Mouse (Mus musculus): ENCODE data around the gene Zdhhc16. TPM values are rescaled to one million over a fixed set of nuclear protein-coding genes. Genes with fewer than 3 reads are reported as not detected.

Gene Zdhhc16
- 87.2 and 92.4 TPM in 2 replicates for polyA plus RNA-seq (2015; fragmentation: Nextera tagmentation; extraction: Ambion mirVana)

- peak within 1 kb of the TSS; percentile 64 for H3K4me3 ChIP-seq (replicated peaks)
- WGBS: under 1% methylated on average over 47 of the region's 47 CpGs
- H3K27ac ChIP-seq (replicated peaks): peak within 1 kb of the TSS; percentile 68; the same call in 1 of the 2 replicates
- H3K4me1 ChIP-seq: peaks cover 19% of the 10 kb centered on the region
- peak within 1 kb of the TSS; percentile 66 for H3K9ac ChIP-seq
- H3K4me2 ChIP-seq (replicated peaks): peak within 1 kb of the TSS; percentile 86
- ATAC-seq (ENCODE audit: insufficient number of reproducible peaks, low FRiP score, low TSS enrichment, low read depth): peak; percentile 100
- H3K27me3 ChIP-seq: no peaks in the 10 kb centered on the region
- peaks cover 32% of the 10 kb centered on the region for H3K36me3 ChIP-seq
- no peaks in the 10 kb centered on the region for H3K9me3 ChIP-seq (replicated peaks)
Measured at GRCm38 (mm10) chr19:41933179-41934086, at the start of gene Zdhhc16, which contains the start of gene Exosc1. Zdhhc16 (plus strand) TSS chr19:41933480. Exosc1 (minus strand) TSS chr19:41933423.

GRCm38 (mm10) chr19:41883882-41884281, 49.4 kb upstream of the Zdhhc16 start:
- WGBS: 91% methylated on average over 9 of the region's 9 CpGs
- H3K9ac ChIP-seq: no peak overlapping the region
- no peak for ATAC-seq (ENCODE audit: insufficient number of reproducible peaks, low FRiP score, low TSS enrichment, low read depth)
- no peak overlapping the region for H3K4me2 ChIP-seq (replicated peaks)
- no peak overlapping the region for H3K27ac ChIP-seq (replicated peaks)
- H3K36me3 ChIP-seq: peaks cover 77% of the 10 kb centered on the region
- no peaks in the 10 kb centered on the region for H3K9me3 ChIP-seq (replicated peaks)
- H3K27me3 ChIP-seq: no peaks in the 10 kb centered on the region
- H3K4me3 ChIP-seq (replicated peaks): no peak overlapping the region
- H3K4me1 ChIP-seq: no peaks in the 10 kb centered on the region

- Histone ChIP-seq H3K27me3 (no peaks in the 10 kb centered on the region), H3K4me1 (no peaks in the 10 kb centered on the region), H3K36me3 (peaks cover 73% of the 10 kb centered on the region), H3K4me2 (replicated peaks) (no peak overlapping the region), H3K27ac (replicated peaks) (no peak overlapping the region), H3K9me3 (replicated peaks) (no peaks in the 10 kb centered on the region), H3K4me3 (replicated peaks) (no peak overlapping the region), H3K9ac (no peak overlapping the region)
- ATAC-seq (ENCODE audit: insufficient number of reproducible peaks, low FRiP score, low TSS enrichment, low read depth): no peak
Measured at GRCm38 (mm10) chr19:41888191-41888590, 45.1 kb upstream of the Zdhhc16 start.

- H3K9ac ChIP-seq: peak overlapping the region; percentile 41; the same call in 1 of the 2 replicates
- H3K9me3 ChIP-seq (replicated peaks): no peaks in the 10 kb centered on the region
- peak overlapping the region; percentile 78 for H3K4me2 ChIP-seq (replicated peaks)
- peaks cover 13% of the 10 kb centered on the region for H3K36me3 ChIP-seq
- no peak for ATAC-seq (ENCODE audit: insufficient number of reproducible peaks, low FRiP score, low TSS enrichment, low read depth)
- H3K27ac ChIP-seq (replicated peaks): no peak overlapping the region
- peak overlapping the region; percentile 71 for H3K4me3 ChIP-seq (replicated peaks)
- no peaks in the 10 kb centered on the region for H3K27me3 ChIP-seq
- H3K4me1 ChIP-seq: peaks cover 17% of the 10 kb centered on the region
- WGBS: 45% methylated on average over 7 of the region's 7 CpGs
Measured at GRCm38 (mm10) chr19:41894959-41895358, 38.3 kb upstream of the Zdhhc16 start.

- Histone ChIP-seq H3K27me3 (no peaks in the 10 kb centered on the region), H3K27ac (replicated peaks) (no peak within 1 kb of the TSS), H3K4me3 (replicated peaks) (peak within 1 kb of the TSS; percentile 71), H3K4me2 (replicated peaks) (peak within 1 kb of the TSS; percentile 78), H3K4me1 (peaks cover 17% of the 10 kb centered on the region), H3K36me3 (peaks cover 6% of the 10 kb centered on the region), H3K9ac (peak within 1 kb of the TSS; percentile 41), H3K9me3 (replicated peaks) (no peaks in the 10 kb centered on the region)
- peak; percentile 89 for ATAC-seq (ENCODE audit: insufficient number of reproducible peaks, low FRiP score, low TSS enrichment, low read depth)
- under 1% methylated on average over 46 of the region's 46 CpGs for WGBS
Measured at GRCm38 (mm10) chr19:41895460-41896318, 37.6 kb upstream of the Zdhhc16 start, which contains the start of gene Rrp12. Rrp12 (minus strand) TSS chr19:41896173.

- peak overlapping the region; percentile 41; the same call in 1 of the 2 replicates for H3K9ac ChIP-seq
- H3K4me2 ChIP-seq (replicated peaks): peak overlapping the region; percentile 78
- H3K36me3 ChIP-seq: peaks cover 6% of the 10 kb centered on the region
- H3K9me3 ChIP-seq (replicated peaks): no peaks in the 10 kb centered on the region
- H3K27ac ChIP-seq (replicated peaks): no peak overlapping the region
- H3K27me3 ChIP-seq: no peaks in the 10 kb centered on the region
- peaks cover 17% of the 10 kb centered on the region for H3K4me1 ChIP-seq
- ATAC-seq (ENCODE audit: insufficient number of reproducible peaks, low FRiP score, low TSS enrichment, low read depth): no peak
- whole genome bisulfite sequencing: 19% methylated on average over 18 of the region's 18 CpGs
- peak overlapping the region; percentile 71 for H3K4me3 ChIP-seq (replicated peaks)
Measured at GRCm38 (mm10) chr19:41896319-41896711, 37.0 kb upstream of the Zdhhc16 start.

- 47% methylated on average over 4 of the region's 4 CpGs for WGBS
- no peak for ATAC-seq (ENCODE audit: insufficient number of reproducible peaks, low FRiP score, low TSS enrichment, low read depth)
Measured at GRCm38 (mm10) chr19:41898860-41899259, 34.4 kb upstream of the Zdhhc16 start.

GRCm38 (mm10) chr19:41900495-41901090, 32.7 kb upstream of the Zdhhc16 start:
- no peaks in the 10 kb centered on the region for H3K36me3 ChIP-seq
- no peaks in the 10 kb centered on the region for H3K9me3 ChIP-seq (replicated peaks)
- no peak for ATAC-seq (ENCODE audit: insufficient number of reproducible peaks, low FRiP score, low TSS enrichment, low read depth)
- no peak overlapping the region for H3K4me2 ChIP-seq (replicated peaks)
- H3K4me1 ChIP-seq: peaks cover 5% of the 10 kb centered on the region; the same call in 1 of the 2 replicates
- H3K4me3 ChIP-seq (replicated peaks): no peak overlapping the region
- H3K27ac ChIP-seq (replicated peaks): no peak overlapping the region
- 81% methylated on average over 8 of the region's 8 CpGs for WGBS
- H3K9ac ChIP-seq: no peak overlapping the region
- no peaks in the 10 kb centered on the region for H3K27me3 ChIP-seq

More at GRCm38 (mm10) chr19:41898860-41899259, 34.4 kb upstream of the Zdhhc16 start:
- no peak overlapping the region for H3K4me3 ChIP-seq (replicated peaks)
- peaks cover 17% of the 10 kb centered on the region for H3K4me1 ChIP-seq
- H3K4me2 ChIP-seq (replicated peaks): no peak overlapping the region
- H3K27me3 ChIP-seq: no peaks in the 10 kb centered on the region
- H3K36me3 ChIP-seq: no peaks in the 10 kb centered on the region
- H3K27ac ChIP-seq (replicated peaks): no peak overlapping the region
- H3K9me3 ChIP-seq (replicated peaks): no peaks in the 10 kb centered on the region
- H3K9ac ChIP-seq: no peak overlapping the region

GRCm38 (mm10) chr19:41901696-41902095, 31.6 kb upstream of the Zdhhc16 start:
- WGBS: 39% methylated on average over 2 of the region's 2 CpGs
- H3K4me1 ChIP-seq: no peaks in the 10 kb centered on the region
- H3K9me3 ChIP-seq (replicated peaks): no peaks in the 10 kb centered on the region
- no peak overlapping the region for H3K27ac ChIP-seq (replicated peaks)
- no peaks in the 10 kb centered on the region for H3K27me3 ChIP-seq
- H3K36me3 ChIP-seq: no peaks in the 10 kb centered on the region
- no peak overlapping the region for H3K4me3 ChIP-seq (replicated peaks)
- ATAC-seq (ENCODE audit: insufficient number of reproducible peaks, low FRiP score, low TSS enrichment, low read depth): no peak
- H3K9ac ChIP-seq: no peak overlapping the region
- no peak overlapping the region for H3K4me2 ChIP-seq (replicated peaks)

GRCm38 (mm10) chr19:41902848-41903593, 30.3 kb upstream of the Zdhhc16 start:
- Histone ChIP-seq H3K4me2 (replicated peaks) (no peak overlapping the region), H3K4me3 (replicated peaks) (no peak overlapping the region), H3K27ac (replicated peaks) (no peak overlapping the region), H3K9ac (no peak overlapping the region), H3K4me1 (no peaks in the 10 kb centered on the region; the same call in 1 of the 2 replicates), H3K9me3 (replicated peaks) (no peaks in the 10 kb centered on the region), H3K36me3 (no peaks in the 10 kb centered on the region), H3K27me3 (no peaks in the 10 kb centered on the region)
- no peak for ATAC-seq (ENCODE audit: insufficient number of reproducible peaks, low FRiP score, low TSS enrichment, low read depth)
- 80% methylated on average over 10 of the region's 10 CpGs for WGBS
